Mouse (Mus musculus): ENCODE measurements around the gene Mn1.

GRCm38 (mm10) chr5:111395771-111396170 lies 21.4 kb upstream of the Mn1 start:
- TF ChIP-seq CTCF (IDR thresholded peaks at IDR 0.05; ENCODE audit: low read depth, low read length): no peak
- TF ChIP-seq GATA2 (IDR thresholded peaks at IDR 0.05; ENCODE audit: borderline replicate concordance, low read depth, low read length): no peak
- TF ChIP-seq TAL1 (conservative IDR thresholded peaks at IDR 0.05; ENCODE audit: low read depth, low read length): no peak

Data from G1E (cell line).